Mouse (Mus musculus) MEL (cell line): Measurements from ENCODE around the gene Brpf3. TPM values are rescaled to one million over a fixed set of nuclear protein-coding genes. Genes with fewer than 3 reads are reported as not detected.

Experiments
- DNase-seq: peaks from one replicate; pipeline ENCODE4 v3.0.0; 2011; ENCODE audit warnings: low read depth, low spot score
- H3K27ac ChIP-seq: 2 replicates; pipeline ENCODE4 v1.5.1; 2012; ENCODE audit warnings: low read depth, mild to moderate bottlenecking, control low read depth, low read length, moderate library complexity; ENCODE audit not compliant: control insufficient read depth
- H3K27me3 ChIP-seq, 2 experiments: fragments of 150-350 bp in 1 of 2; sonication (generic) in 1 of 2; 2 replicates each; pipeline ENCODE4 v1.6.1; 2012; ENCODE audit warnings: low read length in 2 of 2, mild to moderate bottlenecking in 2 of 2, improper control_type of control experiment in 1 of 2, moderate library complexity in 1 of 2; ENCODE audit not compliant: insufficient read depth in 2 of 2, control insufficient read depth in 1 of 2
- H3K36me3 ChIP-seq, 2 experiments: 2 replicates each; pipeline ENCODE4 v1.6.1; 2012 to 2014; ENCODE audit warnings: low read length in 2 of 2, improper control_type of control experiment in 1 of 2, inconsistent platforms in 1 of 2, mild to moderate bottlenecking in 1 of 2; ENCODE audit not compliant: insufficient read depth in 2 of 2, control insufficient read depth in 1 of 2
- H3K4me1 ChIP-seq, 2 experiments: fragments of 150-350 bp in 1 of 2; sonication (generic) in 1 of 2; 2 replicates each; pipeline ENCODE4 v1.6.1; 2012; ENCODE audit warnings: low read length in 2 of 2, improper control_type of control experiment in 1 of 2, mild to moderate bottlenecking in 1 of 2; ENCODE audit not compliant: insufficient read depth in 2 of 2, control insufficient read depth in 1 of 2
- H3K4me3 ChIP-seq, 2 experiments: fragments of 150-350 bp in 1 of 2; sonication (generic) in 1 of 2; 2 replicates each; pipeline ENCODE4 v1.5.1; 2012; ENCODE audit warnings: low read depth in 2 of 2, low read length in 2 of 2, mild to moderate bottlenecking in 2 of 2, moderate library complexity in 2 of 2, control low read depth in 1 of 2, improper control_type of control experiment in 1 of 2; ENCODE audit not compliant: control insufficient read depth in 1 of 2, insufficient read depth in 1 of 2
- H3K79me2 ChIP-seq: 2 replicates; pipeline ENCODE4 v1.6.1; 2012; ENCODE audit warnings: mild to moderate bottlenecking, low read length, moderate library complexity; ENCODE audit not compliant: control insufficient read depth, poor library complexity, insufficient read depth
- H3K9ac ChIP-seq: 2 replicates; pipeline ENCODE4 v1.6.1; 2012; ENCODE audit warnings: low read depth, mild to moderate bottlenecking, control low read depth, low read length, moderate library complexity; ENCODE audit not compliant: control insufficient read depth, poor library complexity, severe bottlenecking
- H3K9me3 ChIP-seq: fragments of 150-350 bp; sonication (generic); replicated peaks from 2 replicates; pipeline ENCODE4 v1.6.1; 2012; ENCODE audit warnings: mild to moderate bottlenecking, low read length, improper control_type of control experiment, moderate library complexity; ENCODE audit not compliant: insufficient read depth
- CHD1 ChIP-seq: IDR thresholded peaks from 2 replicates; pipeline ENCODE4 v1.6.1; 2012; ENCODE audit warnings: low read depth, mild to moderate bottlenecking, inconsistent platforms, low read length, improper control_type of control experiment
- CTCF ChIP-seq, 3 experiments: IDR thresholded peaks in 2 of 3; conservative IDR thresholded peaks in 1 of 3; 2 replicates each; pipeline ENCODE4 v1.5.1; 2011 to 2012; ENCODE audit warnings: low read length in 3 of 3, low read depth in 2 of 3, mild to moderate bottlenecking in 2 of 3, improper control_type of control experiment in 1 of 3, inconsistent platforms in 1 of 3, mixed read lengths in 1 of 3, moderate library complexity in 1 of 3; ENCODE audit not compliant: control insufficient read depth in 1 of 3, insufficient read depth in 1 of 3, poor library complexity in 1 of 3, severe bottlenecking in 1 of 3
- GABPA ChIP-seq: IDR thresholded peaks from 2 replicates; pipeline ENCODE4 v1.6.1; 2012; ENCODE audit warnings: low read depth, mild to moderate bottlenecking, inconsistent platforms, low read length, improper control_type of control experiment, moderate library complexity
- GATA1 ChIP-seq: IDR thresholded peaks from 2 replicates; pipeline ENCODE4 v1.6.1; 2011; ENCODE audit warnings: low read depth, low read length, improper control_type of control experiment
- HCFC1 ChIP-seq: IDR thresholded peaks from 2 replicates; pipeline ENCODE4 v1.6.1; 2012; ENCODE audit warnings: low read depth, mild to moderate bottlenecking, inconsistent platforms, low read length, improper control_type of control experiment, moderate library complexity
- JUND ChIP-seq: IDR thresholded peaks from 2 replicates; pipeline ENCODE4 v1.6.1; 2011; ENCODE audit warnings: low read depth, mild to moderate bottlenecking, improper control_type of control experiment, low read length
- MAZ ChIP-seq: IDR thresholded peaks from 2 replicates; pipeline ENCODE4 v1.6.1; 2012; ENCODE audit warnings: low read depth, mild to moderate bottlenecking, inconsistent platforms, low read length, improper control_type of control experiment
- MYB ChIP-seq: IDR thresholded peaks from 2 replicates; pipeline ENCODE4 v1.6.1; 2011; ENCODE audit warnings: mild to moderate bottlenecking, low read depth, low read length, improper control_type of control experiment
- MYC ChIP-seq: IDR thresholded peaks from 2 replicates; pipeline ENCODE4 v1.6.1; 2011; ENCODE audit warnings: low read depth, mild to moderate bottlenecking, low read length, improper control_type of control experiment, moderate library complexity
- NELFE ChIP-seq: IDR thresholded peaks from 2 replicates; pipeline ENCODE4 v1.6.1; 2011; ENCODE audit warnings: low read depth, low read length, improper control_type of control experiment
- NRF1 ChIP-seq: IDR thresholded peaks from 2 replicates; pipeline ENCODE4 v1.6.1; 2014; ENCODE audit warnings: low read depth, mild to moderate bottlenecking, inconsistent platforms, low read length, improper control_type of control experiment, moderate library complexity; ENCODE audit not compliant: poor library complexity, insufficient read depth, severe bottlenecking
- POLR2A ChIP-seq, 2 experiments: IDR thresholded peaks; 2 replicates each; pipeline ENCODE4 v1.6.1; 2011 to 2012; ENCODE audit warnings: low read length in 2 of 2, mild to moderate bottlenecking in 2 of 2, control low read depth in 1 of 2, improper control_type of control experiment in 1 of 2, low read depth in 1 of 2, moderate library complexity in 1 of 2; ENCODE audit not compliant: control insufficient read depth in 1 of 2, insufficient read depth in 1 of 2, poor library complexity in 1 of 2
- POLR2AphosphoS2 ChIP-seq: IDR thresholded peaks from 2 replicates; pipeline ENCODE4 v1.6.1; 2011; ENCODE audit warnings: low read length, improper control_type of control experiment
- SIN3A ChIP-seq: IDR thresholded peaks from 2 replicates; pipeline ENCODE4 v1.6.1; 2012; ENCODE audit warnings: low read length, improper control_type of control experiment, inconsistent platforms
- SMC3 ChIP-seq: IDR thresholded peaks from 2 replicates; pipeline ENCODE4 v1.6.1; 2011; ENCODE audit warnings: low read depth, low read length, improper control_type of control experiment
- TBP ChIP-seq: IDR thresholded peaks from 2 replicates; pipeline ENCODE4 v1.8.0; 2011; ENCODE audit warnings: low read depth, low read length, improper control_type of control experiment
- TCF12 ChIP-seq: IDR thresholded peaks from 2 replicates; pipeline ENCODE4 v1.6.1; 2014; ENCODE audit warnings: low read depth, mild to moderate bottlenecking, inconsistent platforms, low read length, improper control_type of control experiment, moderate library complexity
- USF1 ChIP-seq: IDR thresholded peaks from 2 replicates; pipeline ENCODE4 v1.6.1; 2014; ENCODE audit warnings: low read depth, mild to moderate bottlenecking, inconsistent platforms, low read length, improper control_type of control experiment, moderate library complexity
- USF2 ChIP-seq, 2 experiments: IDR thresholded peaks; 2 replicates each; pipeline ENCODE4 v1.6.1; 2011 to 2012; ENCODE audit warnings: improper control_type of control experiment in 2 of 2, low read length in 2 of 2, borderline replicate concordance in 1 of 2, inconsistent platforms in 1 of 2, low read depth in 1 of 2, mild to moderate bottlenecking in 1 of 2; ENCODE audit not compliant: insufficient read depth in 1 of 2
- ZC3H11A ChIP-seq: IDR thresholded peaks from 2 replicates; pipeline ENCODE4 v1.6.1; 2012; ENCODE audit warnings: low read depth, mild to moderate bottlenecking, inconsistent platforms, low read length, improper control_type of control experiment
- ZMIZ1 ChIP-seq: IDR thresholded peaks from 2 replicates; pipeline ENCODE4 v1.6.1; 2012; ENCODE audit warnings: low read depth, mild to moderate bottlenecking, inconsistent platforms, low read length, improper control_type of control experiment, moderate library complexity
- polyA plus RNA-seq, 2 experiments: library from polyadenylated mRNA; stranded (reverse) in 1 of 2; unstranded in 1 of 2; fragments of >175 nt in 1 of 2; fragments of >200 nt in 1 of 2; gene quantifications; 2 replicates each; pipeline versions ENCODE4 v1.2.1 to v1.2.4; 2012; ENCODE audit warnings: low replicate concordance in 2 of 2, low read depth in 1 of 2; ENCODE audit not compliant: insufficient read length in 2 of 2, insufficient read depth in 1 of 2, missing spikeins in 1 of 2
- total RNA-seq: library from RNA; depleted of rRNA; stranded (reverse); fragments of 300-350 nt; gene quantifications from 2 replicates; pipeline ENCODE4 v1.2.3, GENCODE M21; 2012

Gene Brpf3
- total and polyA plus RNA-seq, 3 experiments: 1.7 to 23.7 TPM; not detected in 1

DNA sequence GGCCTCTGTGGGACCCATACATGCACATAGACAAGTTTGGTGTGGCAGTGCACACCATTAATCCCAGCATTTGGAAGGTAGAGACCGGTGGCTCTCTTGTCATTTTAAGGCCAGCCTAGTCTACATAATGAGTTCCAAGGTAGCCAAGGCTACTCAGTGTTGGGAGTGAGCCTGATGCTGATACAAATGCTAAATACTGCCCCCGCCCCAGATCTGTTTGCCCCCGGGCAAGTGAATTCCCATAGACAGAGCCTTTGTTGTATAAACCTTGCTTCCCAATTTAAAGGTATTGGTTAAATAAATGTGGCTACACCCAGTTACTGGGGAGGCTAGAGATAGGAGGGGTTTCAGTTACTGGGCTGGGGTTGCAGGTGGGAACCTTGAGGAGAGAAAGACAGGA is 15.9 kb upstream of the Brpf3 start:
- Histone ChIP-seq H3K9me3 (no peaks in the 10 kb centered on the region), H3K27me3 (no peaks in the 10 kb centered on the region), H3K79me2 (no peaks in the 10 kb centered on the region), H3K27ac (no peak overlapping the region), H3K9ac (no peak overlapping the region), H3K4me1 (no peaks in the 10 kb centered on the region), H3K4me3 (no peak overlapping the region), H3K36me3 (no peaks in the 10 kb centered on the region)
- TF ChIP-seq POLR2A (IDR thresholded peaks at IDR 0.05; ENCODE audit: control insufficient read depth in 1 of 2, insufficient read depth in 1 of 2, low read depth in 1 of 2, low read length in 2 of 2, poor library complexity in 1 of 2): no peak
- TF ChIP-seq CHD1: no peak
- no peak for TF ChIP-seq ZC3H11A
- TF ChIP-seq NELFE: no peak
- TF ChIP-seq USF2 (IDR thresholded peaks at IDR 0.05; ENCODE audit: borderline replicate concordance in 1 of 2, insufficient read depth in 1 of 2, low read depth in 1 of 2, low read length in 2 of 2): no peak
- no peak for TF ChIP-seq NRF1
- TF ChIP-seq TCF12: no peak
- TF ChIP-seq SIN3A: no peak
- TF ChIP-seq ZMIZ1: no peak
- no peak for TF ChIP-seq POLR2AphosphoS2
- DNase-seq: no peak

- Histone ChIP-seq H3K36me3 (no peaks in the 10 kb centered on the region), H3K9me3 (no peaks in the 10 kb centered on the region), H3K4me3 (no peak overlapping the region), H3K27ac (no peak overlapping the region), H3K4me1 (no peaks in the 10 kb centered on the region), H3K79me2 (no peaks in the 10 kb centered on the region), H3K9ac (no peak overlapping the region), H3K27me3 (no peaks in the 10 kb centered on the region)
- TF ChIP-seq GABPA (no peak), CTCF (IDR thresholded peaks at IDR 0.05 in 2 of 3, conservative IDR thresholded peaks at IDR 0.05 in 1 of 3; ENCODE audit: control insufficient read depth in 1 of 3, insufficient read depth in 1 of 3, low read depth in 2 of 3, low read length in 3 of 3, poor library complexity in 1 of 3, severe bottlenecking in 1 of 3) (no peak), MYB (no peak), USF1 (no peak), MYC (no peak), SMC3 (no peak), MAZ (no peak), GATA1 (no peak), HCFC1 (no peak), TBP (no peak), JUND (no peak)
- no peak for DNase-seq
Observed at GRCm38 (mm10) chr17:28787507-28787906, 13.4 kb upstream of the Brpf3 start.
